Mouse (Mus musculus) ES-Bruce4 (cell line): ENCODE data around the gene Rsg1. TPM values are rescaled to one million over a fixed set of nuclear protein-coding genes. Genes with fewer than 3 reads are reported as not detected.
A peak's percentile ranks its signal among the peaks of the same experiment; 100 is the strongest.

Source experiments
- H3K27ac ChIP-seq: 2 replicates; pipeline ENCODE4 v1.5.1; 2012; ENCODE audit warnings: low read length, inconsistent platforms; ENCODE audit not compliant: insufficient read depth
- H3K27me3 ChIP-seq: 2 replicates; pipeline ENCODE4 v1.6.1; 2012; ENCODE audit warnings: mild to moderate bottlenecking, low read length, inconsistent platforms; ENCODE audit not compliant: control insufficient read depth, poor library complexity, insufficient read depth, severe bottlenecking
- H3K36me3 ChIP-seq: 2 replicates; pipeline ENCODE4 v1.6.1; 2012; ENCODE audit warnings: inconsistent platforms, mild to moderate bottlenecking, low read length, moderate library complexity; ENCODE audit not compliant: control insufficient read depth, poor library complexity, insufficient read depth, severe bottlenecking
- H3K4me1 ChIP-seq: one replicate; pipeline ENCODE4 v1.8.1; 2011; ENCODE audit warnings: low read length; ENCODE audit not compliant: control insufficient read depth, insufficient read depth
- H3K4me3 ChIP-seq: 2 replicates; pipeline ENCODE4 v1.5.1; 2011; ENCODE audit warnings: low read depth, mild to moderate bottlenecking, low read length
- H3K9ac ChIP-seq: 2 replicates; pipeline ENCODE4 v1.6.1; 2012; ENCODE audit warnings: low read depth, mild to moderate bottlenecking, inconsistent platforms; ENCODE audit not compliant: poor library complexity, severe bottlenecking
- H3K9me3 ChIP-seq: replicated peaks from 2 replicates; pipeline ENCODE4 v1.6.1; 2012; ENCODE audit warnings: mild to moderate bottlenecking, low read length, inconsistent platforms; ENCODE audit not compliant: control insufficient read depth, poor library complexity, insufficient read depth, severe bottlenecking
- CTCF ChIP-seq: IDR thresholded peaks from one replicate; pipeline ENCODE4 v1.8.1; 2011; ENCODE audit warnings: low read depth, low read length
- EP300 ChIP-seq: IDR thresholded peaks from 2 replicates; pipeline ENCODE4 v1.6.1; 2011; ENCODE audit warnings: low read depth, low read length; ENCODE audit not compliant: insufficient read depth
- POLR2A ChIP-seq: IDR thresholded peaks from one replicate; pipeline ENCODE4 v1.8.1; 2011; ENCODE audit warnings: low read length; ENCODE audit not compliant: insufficient read depth
- polyA plus RNA-seq: library from polyadenylated mRNA; stranded (reverse); fragments of >200 nt; gene quantifications from 2 replicates; pipeline ENCODE4 v1.2.4, GENCODE M21; 2011; ENCODE audit warnings: low read depth; ENCODE audit not compliant: missing spikeins, insufficient read depth, insufficient read length

Gene Rsg1
- polyA plus RNA-seq, 1 experiment = 1.6 TPM

GRCm38 (mm10) chr4:141214337-141214851, 638 bp downstream of the Rsg1 start:
- H3K4me3 ChIP-seq = peak overlapping the region; percentile 76
- peak overlapping the region; percentile 17 for H3K9ac ChIP-seq
- H3K27ac ChIP-seq = no peak overlapping the region

GRCm38 (mm10) chr4:141219583-141220213, 5.9 kb downstream of the Rsg1 start:
- Histone ChIP-seq H3K9me3 (no peaks in the 10 kb centered on the region), H3K4me1 (no peaks in the 10 kb centered on the region), H3K4me3 (0 out of 2 replicates have a peak overlapping the region, but pooled peaks have one; percentile 5), H3K27me3 (no peaks in the 10 kb centered on the region), H3K27ac (no peak overlapping the region), H3K9ac (no peak overlapping the region), H3K36me3 (no peaks in the 10 kb centered on the region)
- no peak for TF ChIP-seq EP300
- TF ChIP-seq POLR2A = no peak
- TF ChIP-seq CTCF = no peak

More at GRCm38 (mm10) chr4:141214337-141214851, 638 bp downstream of the Rsg1 start:
- H3K27me3 ChIP-seq = no peaks in the 10 kb centered on the region
- no peaks in the 10 kb centered on the region for H3K9me3 ChIP-seq
- H3K36me3 ChIP-seq = no peaks in the 10 kb centered on the region
- peak; percentile 59 for TF ChIP-seq CTCF
- TF ChIP-seq POLR2A = no peak
- H3K4me1 ChIP-seq = no peaks in the 10 kb centered on the region

- Histone ChIP-seq H3K9ac (no peak overlapping the region), H3K4me3 (no peak overlapping the region), H3K36me3 (no peaks in the 10 kb centered on the region), H3K9me3 (no peaks in the 10 kb centered on the region), H3K4me1 (no peaks in the 10 kb centered on the region), H3K27me3 (no peaks in the 10 kb centered on the region), H3K27ac (no peak overlapping the region)
- TF ChIP-seq CTCF (peak; percentile 7), EP300 (no peak)
These were observed 8.1 kb downstream of the Rsg1 start for GRCm38 (mm10) chr4:141221848-141222247.

GRCm38 (mm10) chr4:141222752-141223151, 9.0 kb downstream of the Rsg1 start:
- TF ChIP-seq CTCF = no peak
- TF ChIP-seq EP300 = no peak
- TF ChIP-seq POLR2A = no peak
- Histone ChIP-seq H3K9me3 (no peaks in the 10 kb centered on the region), H3K36me3 (no peaks in the 10 kb centered on the region), H3K27ac (no peak overlapping the region), H3K4me1 (no peaks in the 10 kb centered on the region), H3K9ac (no peak overlapping the region), H3K27me3 (no peaks in the 10 kb centered on the region), H3K4me3 (no peak overlapping the region)

- H3K9me3 ChIP-seq = no peaks in the 10 kb centered on the region
- no peak overlapping the region for H3K9ac ChIP-seq
- TF ChIP-seq CTCF (no peak), EP300 (no peak), POLR2A (no peak)
- H3K4me3 ChIP-seq = no peak overlapping the region
- no peaks in the 10 kb centered on the region for H3K36me3 ChIP-seq
- no peaks in the 10 kb centered on the region for H3K27me3 ChIP-seq
- H3K27ac ChIP-seq = no peak overlapping the region
- peaks cover 6% of the 10 kb centered on the region for H3K4me1 ChIP-seq
These were observed 14.9 kb downstream of the Rsg1 start for GRCm38 (mm10) chr4:141228687-141229086.

- H3K27ac ChIP-seq = no peak overlapping the region
- H3K9ac ChIP-seq = no peak overlapping the region
- H3K4me3 ChIP-seq = no peak overlapping the region
- H3K27me3 ChIP-seq = no peaks in the 10 kb centered on the region
- H3K4me1 ChIP-seq = peaks cover 6% of the 10 kb centered on the region
- H3K9me3 ChIP-seq = no peaks in the 10 kb centered on the region
- TF ChIP-seq EP300 (no peak), CTCF (no peak), POLR2A (no peak)
- H3K36me3 ChIP-seq = no peaks in the 10 kb centered on the region
These were observed 19.4 kb downstream of the Rsg1 start for GRCm38 (mm10) chr4:141233196-141233595.
